Mouse (Mus musculus) kidney, adult 2 months (tissue): ENCODE measurements at regions not wholly inside any gene's neighbourhood (a gene's known extent, or its start where the extent isn't known, plus 50 kb on each side); places are given as distances from the start of the nearest gene placed in this dataset.

Experiments used
- CTCF ChIP-seq: fragments of 200-500 bp; conservative IDR thresholded peaks from 2 replicates; pipeline ENCODE4 v1.5.1; 2011; ENCODE audit warnings: low read depth, mild to moderate bottlenecking, control low read depth, low read length, moderate library complexity, mixed read lengths; ENCODE audit not compliant: insufficient read depth, insufficient read length
- POLR2A ChIP-seq: fragments of 200-500 bp; IDR thresholded peaks from one replicate; pipeline ENCODE4 v1.6.1; 2011; ENCODE audit warnings: low read depth, low read length, control low read depth

DNA sequence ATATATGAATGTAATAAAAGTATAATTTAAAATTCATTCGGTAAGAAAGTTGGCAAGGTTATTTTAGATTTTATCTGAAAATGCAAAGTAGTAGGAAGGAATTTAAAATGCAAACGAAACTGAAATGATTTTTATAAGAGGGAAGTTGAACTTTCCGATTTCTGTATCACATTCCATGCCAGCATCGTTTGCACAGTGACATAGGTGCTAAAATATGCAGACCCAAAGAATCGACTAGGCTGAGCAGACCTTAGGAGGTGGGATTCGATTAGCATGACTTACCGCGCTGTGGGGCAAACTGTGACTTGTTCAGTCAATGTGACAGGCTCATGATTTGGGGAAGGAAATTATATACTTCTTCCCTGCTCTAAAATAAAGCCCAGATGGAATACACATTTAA is 596.2 kb downstream of the Gm19410 start:
- TF ChIP-seq POLR2A (no peak), CTCF (no peak)
